Mouse (Mus musculus) megakaryocyte, adult 5-6 weeks (primary cell): ENCODE results near the gene Hic1. TPM values are rescaled to one million over a fixed set of nuclear protein-coding genes. Genes with fewer than 3 reads are reported as not detected.

ENCODE experiments used
- ATAC-seq: 2 replicates; pipeline ENCODE4 v1.8.0; 2016; ENCODE audit warnings: mild to moderate bottlenecking, inconsistent platforms; ENCODE audit not compliant: poor library complexity, severe bottlenecking
- total RNA-seq, 2 experiments: library from RNA; stranded (forward) in 1 of 2; stranded (reverse) in 1 of 2; fragments of 153-499, 151-499 nt in 1 of 2; fragments of 221-1000, 200-1000 nt in 1 of 2; gene quantifications; 2 replicates each; pipeline versions ENCODE4 v1.2.3 to v1.2.4; 2015 to 2017

Gene Hic1
- total RNA-seq, 2 experiments from 2014 or later, result 0.07 TPM; not detected in 1

DNA sequence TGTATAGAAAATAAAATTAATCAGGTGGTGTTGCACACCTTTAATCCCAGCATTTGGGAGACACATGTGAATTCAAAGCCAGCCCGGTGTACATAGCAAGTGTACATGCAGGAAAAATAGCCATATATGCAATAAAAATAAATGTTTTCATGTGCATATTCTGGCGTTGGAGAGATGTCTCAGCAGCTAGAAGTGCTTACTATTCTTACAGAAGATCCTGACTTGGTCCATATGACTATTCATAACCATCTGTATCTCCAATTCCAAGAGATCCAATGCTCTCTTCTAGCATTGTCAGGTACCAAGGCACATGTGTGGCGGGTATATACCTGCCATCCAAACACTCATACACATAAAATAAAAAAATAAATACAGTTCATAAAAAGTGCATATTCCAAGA is 42.9 kb downstream of the Hic1 start:
- ATAC-seq, result no peak

- no peak for ATAC-seq
Measured at GRCm38 (mm10) chr11:75124406-75124805, 44.9 kb downstream of the Hic1 start.

DNA sequence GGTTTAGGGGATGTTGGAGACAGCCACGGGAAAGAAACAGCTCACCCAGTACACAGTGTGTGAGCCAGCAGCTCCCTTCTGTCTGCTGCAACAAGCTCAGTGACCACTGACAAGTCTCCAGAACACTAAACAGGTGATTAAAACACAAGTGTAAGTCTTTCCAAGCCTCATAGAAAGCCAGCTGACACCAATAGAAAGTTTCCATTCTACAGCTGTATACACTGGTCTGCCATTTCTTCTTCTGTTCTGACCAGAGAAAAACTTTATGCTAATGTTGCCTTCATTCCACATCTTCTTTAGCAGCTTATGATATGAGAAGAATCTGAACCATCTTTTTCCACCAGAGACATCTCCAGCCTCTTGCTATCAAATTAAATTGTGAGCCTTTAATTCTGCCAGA is 48.0 kb downstream of the Hic1 start:
- ATAC-seq, result no peak

- no peak for ATAC-seq
Measured at GRCm38 (mm10) chr11:75119841-75120240, 49.5 kb downstream of the Hic1 start.

- no peak for ATAC-seq
Measured at GRCm38 (mm10) chr11:75119298-75119697, 50.0 kb downstream of the Hic1 start.

GRCm38 (mm10) chr11:75118141-75118540 is 51.2 kb downstream of the Hic1 start:
- ATAC-seq, result no peak

- no peak for ATAC-seq
Measured at GRCm38 (mm10) chr11:75116379-75116778, 52.9 kb downstream of the Hic1 start.

Other genes with a start within 250 kb of the Hic1 start
- gene Smg6, start 243.7 kb downstream of the Hic1 start, total RNA-seq (2015), result 13.4 and 15.9 TPM in 2 replicates
- gene Smg6, start 243.7 kb downstream of the Hic1 start, total RNA-seq (2017), result 18.3 and 20.5 TPM in 2 replicates
- gene Srr, start 243.6 kb downstream of the Hic1 start, total RNA-seq (2015), result 6.1 and 7.7 TPM in 2 replicates
- 3.3 and 8.5 TPM in 2 replicates for gene Srr, start 243.6 kb downstream of the Hic1 start, total RNA-seq (2017)
- gene Ovca2, start 9.3 kb upstream of the Hic1 start, total RNA-seq (2015), result 11.5 and 17.2 TPM in 2 replicates
- 7.8 and 11.0 TPM in 2 replicates for gene Ovca2, start 9.3 kb upstream of the Hic1 start, total RNA-seq (2017)
- gene Dph1, start 21.7 kb upstream of the Hic1 start, total RNA-seq (2015), result 0.52 and 1.3 TPM in 2 replicates
- 1.8 and 2.0 TPM in 2 replicates for gene Dph1, start 21.7 kb upstream of the Hic1 start, total RNA-seq (2017)
- gene Rtn4rl1, start 24.3 kb upstream of the Hic1 start, total RNA-seq (2015), result 1.2 and 1.3 TPM in 2 replicates
- gene Rtn4rl1, start 24.3 kb upstream of the Hic1 start, total RNA-seq (2017), result 0.08 and 0.81 TPM in 2 replicates
- 37.2 and 37.6 TPM in 2 replicates for gene Rpa1, start 178.8 kb upstream of the Hic1 start, total RNA-seq (2015)
- gene Rpa1, start 178.8 kb upstream of the Hic1 start, total RNA-seq (2017), result 126 and 129 TPM in 2 replicates
- gene Smyd4, start 178.9 kb upstream of the Hic1 start, total RNA-seq (2015), result 1.9 and 4.9 TPM in 2 replicates
- gene Smyd4, start 178.9 kb upstream of the Hic1 start, total RNA-seq (2017), result 6.5 and 12.7 TPM in 2 replicates